Mouse (Mus musculus) left cerebral cortex, postnatal 4 days (tissue): ENCODE data around the gene Rtl8c. TPM values are rescaled to one million over a fixed set of nuclear protein-coding genes. Genes with fewer than 3 reads are reported as not detected.
"Not testable (repeated sequence)": the region's sequence is repeated elsewhere in the genome, so short reads cannot be mapped to it uniquely, and the experiment has no call there.

ENCODE experiments used
- DNase-seq: peaks from one replicate; pipeline ENCODE4 v3.0.0-alpha.2; 2022
- intact Hi-C: fragments of 180-260 bp; cut with DNase I; formaldehyde crosslinking; loops from one replicate; pipeline ENCODE4 v1.15.1; 2025
- total RNA-seq, 2 experiments: library from RNA; stranded (reverse); gene quantifications; 2 replicates each; pipeline ENCODE4 v1.2.3; 2021

The Rtl8c gene
- 100 to 1,000 TPM; 154 to 169 TPM for total RNA-seq

- intact Hi-C loops = loop anchor here (5.0 kb wide), 1 partner anchor 65 kb away; the partner anchor contains the start of gene Rtl8b
- DNase-seq = peak; percentile 82
Observed at GRCm38 (mm10) chrX:53607242-53608121, at the start of gene Rtl8c. Gene Rtl8c (plus strand): TSS chrX:53608032.

- DNase-seq = no peak
- intact Hi-C loops = no loop called here
Observed at GRCm38 (mm10) chrX:53579311-53579710, 28.5 kb upstream of the Rtl8c start.

- DNase-seq, intact Hi-C loops: not testable (repeated sequence)
Observed at GRCm38 (mm10) chrX:53581407-53581806, 26.4 kb upstream of the Rtl8c start.

- intact Hi-C loops, DNase-seq: not testable (repeated sequence)
Observed at GRCm38 (mm10) chrX:53583404-53583803, 24.4 kb upstream of the Rtl8c start.

GRCm38 (mm10) chrX:53599993-53600392 is 7.8 kb upstream of the Rtl8c start:
- peak; percentile 50 for DNase-seq
- intact Hi-C loops = not testable (repeated sequence)

- not testable (repeated sequence) for DNase-seq
- intact Hi-C loops = loop anchor here (5.0 kb wide), 1 partner anchor 66 kb away; the partner anchor contains the start of gene Rtl8b
Observed at GRCm38 (mm10) chrX:53606176-53606575, 1.7 kb upstream of the Rtl8c start.

GRCm38 (mm10) chrX:53608122-53608813 is 436 bp downstream of the Rtl8c start:
- peak; percentile 19 for DNase-seq
- intact Hi-C loops = loop anchor here (5.0 kb wide), 1 partner anchor 64 kb away; the partner anchor contains the start of gene Rtl8b

GRCm38 (mm10) chrX:53608879-53609278 is 1.0 kb downstream of the Rtl8c start, which contains the start of gene Gm14597:
Gene Gm14597 (minus strand): TSS chrX:53608979.
- DNase-seq = not testable (repeated sequence)
- intact Hi-C loops = loop anchor here (5.0 kb wide), 1 partner anchor 63 kb away; the partner anchor contains the start of gene Rtl8b

GRCm38 (mm10) chrX:53610571-53610970 is 2.7 kb downstream of the Rtl8c start:
- intact Hi-C loops = no loop called here
- DNase-seq = peak; percentile 36

GRCm38 (mm10) chrX:53611395-53611794 is 3.6 kb downstream of the Rtl8c start:
- intact Hi-C loops, DNase-seq: not testable (repeated sequence)

GRCm38 (mm10) chrX:53638107-53638506 is 30.3 kb downstream of the Rtl8c start:
- intact Hi-C loops, DNase-seq: not testable (repeated sequence)

GRCm38 (mm10) chrX:53642604-53642979 is 34.8 kb downstream of the Rtl8c start:
- intact Hi-C loops, DNase-seq: not testable (repeated sequence)

- intact Hi-C loops = not testable (repeated sequence)
Observed at GRCm38 (mm10) chrX:53642980-53643961, 35.4 kb downstream of the Rtl8c start, which contains the start of gene Rtl8a. Gene Rtl8a (minus strand): TSS chrX:53643682.

GRCm38 (mm10) chrX:53645885-53646284 is 38.1 kb downstream of the Rtl8c start:
- intact Hi-C loops = no loop called here
- no peak for DNase-seq

More at GRCm38 (mm10) chrX:53642980-53643961, 35.4 kb downstream of the Rtl8c start, which contains the start of gene Rtl8a:
- peak; percentile 82 for DNase-seq

- intact Hi-C loops, DNase-seq: not testable (repeated sequence)
Observed at GRCm38 (mm10) chrX:53652917-53653316, 45.1 kb downstream of the Rtl8c start.

Other genes starting within 250 kb of the Rtl8c start
- gene Mospd1, start 237.5 kb upstream of the Rtl8c start, total RNA-seq = 10 to 100 TPM; 17.6 to 20.9 TPM
- not detected for gene Etd, start 173.1 kb upstream of the Rtl8c start, total RNA-seq
- gene Gm14597, start 947 bp downstream of the Rtl8c start, total RNA-seq = not detected
- 100 to 1,000 TPM; 238 to 300 TPM for gene Rtl8a, start 35.6 kb downstream of the Rtl8c start, total RNA-seq
- 100 to 1,000 TPM; 172 to 200 TPM for gene Rtl8b, start 62.4 kb downstream of the Rtl8c start, total RNA-seq
- gene 4930502E18Rik, start 116.8 kb downstream of the Rtl8c start, total RNA-seq = under 1 TPM in 1 of 2 experiments, not detected in 1; 0.24 TPM
- gene 1700013H16Rik, start 149.8 kb downstream of the Rtl8c start, total RNA-seq = not detected
- not detected for gene Zfp36l3, start 168.4 kb downstream of the Rtl8c start, total RNA-seq
- under 1 TPM; 0.54 to 0.74 TPM for gene Xlr, start 189.7 kb downstream of the Rtl8c start, total RNA-seq